Mouse (Mus musculus) left cerebral cortex, postnatal 4 days (tissue): Measurements from ENCODE around the gene Prnp. TPM values are rescaled to one million over a fixed set of nuclear protein-coding genes. Genes with fewer than 3 reads are reported as not detected.

ENCODE experiments used
- DNase-seq: peaks from one replicate; pipeline ENCODE4 v3.0.0-alpha.2; 2022
- intact Hi-C: fragments of 180-260 bp; cut with DNase I; formaldehyde crosslinking; loops from one replicate; pipeline ENCODE4 v1.15.1; 2025
- total RNA-seq, 2 experiments: library from RNA; stranded (reverse); gene quantifications; 2 replicates each; pipeline ENCODE4 v1.2.3; 2021

Prnp gene
- total RNA-seq, 2 experiments from 2014 or later: 227 to 254 TPM

GRCm38 (mm10) chr2:131945765-131946164, 36.0 kb downstream of the Prnp start:
- intact Hi-C loops: loop anchor here (10.0 kb wide), 1 partner anchor 401 kb away; no protein-coding TSS in a partner anchor
- DNase-seq: no peak

DNA sequence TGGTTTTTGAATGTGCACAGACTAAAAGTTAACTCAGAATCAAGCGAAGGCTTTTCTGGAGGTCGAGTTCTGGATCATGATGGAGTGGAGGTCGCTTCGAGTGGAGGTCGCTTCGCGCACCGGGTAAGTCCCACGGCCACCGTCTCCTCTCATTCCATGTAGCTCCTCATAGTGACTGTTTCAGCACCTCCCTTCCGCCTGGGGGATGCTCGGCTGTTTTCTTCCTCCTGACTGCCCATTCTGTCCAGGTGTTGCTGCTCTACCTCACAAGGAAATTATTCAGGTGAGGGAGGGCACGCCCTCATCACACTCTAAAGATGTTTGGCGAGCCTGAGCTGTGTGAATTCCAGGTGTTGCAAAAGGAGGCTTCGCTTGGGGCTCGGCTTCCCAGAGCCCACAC, 36.6 kb downstream of the Prnp start:
- intact Hi-C loops: loop anchor here (10.0 kb wide), 1 partner anchor 402 kb away; no protein-coding TSS in a partner anchor
- DNase-seq: no peak

- DNase-seq: no peak
- intact Hi-C loops: loop anchor here (10.0 kb wide), 1 partner anchor 403 kb away; no protein-coding TSS in a partner anchor
Measured at GRCm38 (mm10) chr2:131948156-131948555, 38.4 kb downstream of the Prnp start.

DNA sequence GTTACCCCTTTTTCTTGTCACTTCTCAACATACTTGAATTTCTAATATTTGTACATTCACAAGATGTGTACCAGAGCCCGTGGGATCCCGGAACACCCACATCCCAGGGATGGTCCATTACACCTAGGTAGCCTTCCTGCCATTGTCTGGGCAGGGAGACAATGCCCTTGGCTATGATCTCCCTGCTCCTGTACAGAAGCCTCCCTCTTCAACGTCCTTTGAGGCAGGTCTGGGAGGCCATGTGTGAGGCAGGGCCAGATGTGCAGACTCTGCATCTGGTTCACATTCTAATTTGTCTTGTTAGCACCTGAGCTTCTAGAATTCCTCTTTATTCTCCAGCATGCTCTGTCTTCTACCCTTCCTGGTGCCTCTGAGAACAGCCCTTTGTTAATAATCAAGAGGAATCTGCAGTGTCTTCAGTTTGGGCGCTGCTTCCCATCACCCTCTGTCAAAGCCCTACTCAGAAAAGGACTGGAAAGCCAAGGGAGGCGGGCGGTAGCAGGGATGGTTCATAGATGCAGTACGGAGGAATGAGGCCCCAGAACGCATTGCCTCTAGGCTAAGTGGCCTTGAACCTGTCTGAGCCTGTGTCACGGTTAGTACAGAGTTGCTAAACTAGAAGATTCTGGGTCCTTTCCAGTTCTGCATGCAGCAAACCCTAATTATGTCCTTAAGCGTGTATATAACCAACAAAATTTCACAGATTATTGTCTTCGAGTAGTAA, 39.4 kb downstream of the Prnp start:
- intact Hi-C loops: loop anchor here (1.0 to 10.0 kb wide), 2 partner anchors 128 to 404 kb away; no protein-coding TSS in a partner anchor
- no peak for DNase-seq

DNA sequence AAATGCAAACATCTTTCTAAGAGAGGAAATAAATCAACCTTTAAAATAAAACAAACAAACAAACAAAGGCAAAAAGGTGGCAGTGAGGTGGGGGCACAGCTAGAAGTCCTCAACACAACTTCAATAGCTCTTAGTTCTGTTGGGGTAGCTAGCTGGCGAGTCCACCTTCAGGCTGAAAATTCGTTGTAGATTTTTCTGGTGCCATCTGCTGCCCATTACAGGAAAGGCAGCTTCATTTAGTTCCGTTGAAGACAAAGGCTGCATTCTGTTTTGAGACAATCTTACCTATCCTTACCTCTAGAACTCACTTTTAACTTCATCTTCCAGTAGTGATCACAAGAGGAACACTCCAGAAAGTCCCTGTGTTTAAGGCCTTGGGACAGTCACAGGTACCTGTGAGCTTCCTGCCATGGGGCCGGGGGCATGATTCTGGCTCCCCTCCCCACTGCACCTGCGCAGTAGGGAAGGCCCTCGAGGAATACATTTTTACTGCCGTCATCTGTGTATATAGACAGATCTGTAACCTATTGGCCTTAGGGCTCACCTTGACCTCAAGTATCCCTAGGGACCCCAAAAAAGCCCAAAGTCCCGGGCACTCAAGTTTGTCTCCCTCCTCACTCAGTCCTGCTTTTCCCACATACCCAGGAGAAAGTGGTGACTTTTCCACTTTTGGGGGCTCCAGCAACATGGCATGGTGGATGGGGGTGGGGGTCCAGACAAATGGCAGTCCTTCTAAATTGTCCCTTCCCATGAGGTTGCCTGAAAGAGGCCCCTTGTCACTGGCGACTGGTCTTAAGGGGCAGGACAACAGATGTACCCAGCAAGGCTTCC, 40.3 kb downstream of the Prnp start:
- peak; percentile 52 for DNase-seq
- intact Hi-C loops: loop anchor here (1.0 to 10.0 kb wide), 2 partner anchors 129 to 405 kb away; no protein-coding TSS in a partner anchor

DNA sequence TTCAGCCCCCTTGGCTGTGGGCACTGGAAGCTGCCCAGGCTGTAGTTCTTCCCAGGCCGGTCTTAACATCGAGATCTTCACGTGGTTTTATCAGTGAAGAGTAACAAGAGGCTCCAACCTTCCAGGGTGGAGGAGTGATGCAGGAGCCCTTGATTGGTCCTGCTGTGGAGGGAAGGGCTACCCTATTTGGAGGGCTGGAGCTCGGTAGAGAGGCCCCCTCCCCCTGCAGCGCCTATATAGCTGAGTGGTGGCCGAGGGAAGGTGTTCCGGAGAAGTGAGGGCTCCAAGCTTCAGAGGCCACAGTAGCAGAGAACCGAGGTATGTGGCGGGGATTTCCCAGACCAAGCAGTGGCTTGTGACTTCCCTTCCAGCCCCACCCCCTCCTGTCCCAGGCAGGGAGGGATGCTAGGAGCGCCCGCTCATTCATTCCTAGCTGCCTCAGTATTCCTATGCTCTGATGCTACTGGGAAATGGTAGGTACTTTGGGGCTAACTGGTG, 40.9 kb downstream of the Prnp start, which contains the start of gene Prnd:
Gene Prnd (plus strand): TSS at position 264 of the 498 bp plus-strand sequence.
- intact Hi-C loops: no loop called here
- no peak for DNase-seq

- intact Hi-C loops: no loop called here
Measured at GRCm38 (mm10) chr2:131952456-131952855, 42.7 kb downstream of the Prnp start.

DNA sequence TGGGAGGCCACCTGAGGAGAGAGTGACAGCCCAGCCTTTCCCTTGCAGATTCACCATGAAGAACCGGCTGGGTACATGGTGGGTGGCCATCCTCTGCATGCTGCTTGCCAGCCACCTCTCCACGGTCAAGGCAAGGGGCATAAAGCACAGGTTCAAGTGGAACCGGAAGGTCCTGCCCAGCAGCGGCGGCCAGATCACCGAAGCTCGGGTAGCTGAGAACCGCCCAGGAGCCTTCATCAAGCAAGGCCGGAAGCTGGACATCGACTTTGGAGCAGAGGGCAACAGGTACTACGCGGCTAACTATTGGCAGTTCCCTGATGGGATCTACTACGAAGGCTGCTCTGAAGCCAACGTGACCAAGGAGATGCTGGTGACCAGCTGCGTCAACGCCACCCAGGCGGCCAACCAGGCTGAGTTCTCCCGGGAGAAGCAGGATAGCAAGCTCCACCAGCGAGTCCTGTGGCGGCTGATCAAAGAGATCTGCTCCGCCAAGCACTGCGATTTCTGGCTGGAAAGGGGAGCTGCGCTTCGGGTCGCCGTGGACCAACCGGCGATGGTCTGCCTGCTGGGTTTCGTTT, 43.3 kb downstream of the Prnp start:
- intact Hi-C loops: no loop called here
- no peak for DNase-seq

More at GRCm38 (mm10) chr2:131952456-131952855, 42.7 kb downstream of the Prnp start:
- no peak for DNase-seq

- DNase-seq: no peak
- intact Hi-C loops: no loop called here
Measured at GRCm38 (mm10) chr2:131953711-131954110, 44.0 kb downstream of the Prnp start.

- DNase-seq: no peak
- intact Hi-C loops: no loop called here
Measured at GRCm38 (mm10) chr2:131954835-131955234, 45.1 kb downstream of the Prnp start.

DNA sequence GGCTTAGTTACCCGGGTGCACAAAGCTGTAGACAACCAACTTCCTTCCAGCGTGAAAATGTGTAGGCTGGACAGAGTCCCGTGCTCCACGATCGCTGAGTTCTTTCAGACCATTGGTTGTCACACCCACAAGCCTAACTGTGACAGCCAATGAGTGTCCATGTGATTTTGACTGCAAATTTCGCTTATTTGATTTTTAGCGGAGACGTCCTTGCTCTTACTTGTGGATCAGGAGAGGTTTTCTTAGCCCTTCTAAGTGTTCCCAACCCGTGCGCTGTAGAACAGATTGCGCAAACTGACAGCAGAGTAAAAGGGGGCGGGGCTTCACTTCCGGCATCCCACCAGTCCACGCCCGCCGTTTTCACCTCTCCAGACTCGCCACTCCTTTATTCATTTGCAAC, 45.5 kb downstream of the Prnp start:
- no peak for DNase-seq
- intact Hi-C loops: no loop called here

- intact Hi-C loops: no loop called here
Measured at GRCm38 (mm10) chr2:131956336-131957256, 46.9 kb downstream of the Prnp start.

GRCm38 (mm10) chr2:131957731-131958222, 48.0 kb downstream of the Prnp start:
- no peak for DNase-seq
- intact Hi-C loops: no loop called here

More at GRCm38 (mm10) chr2:131956336-131957256, 46.9 kb downstream of the Prnp start:
- DNase-seq: no peak

GRCm38 (mm10) chr2:131961671-131962070, 51.9 kb downstream of the Prnp start:
- intact Hi-C loops: no loop called here
- DNase-seq: no peak

GRCm38 (mm10) chr2:131970597-131970996, 60.9 kb downstream of the Prnp start:
- intact Hi-C loops: no loop called here
- no peak for DNase-seq

- DNase-seq: no peak
- intact Hi-C loops: no loop called here
Measured at GRCm38 (mm10) chr2:131971098-131971497, 61.4 kb downstream of the Prnp start.

GRCm38 (mm10) chr2:131976663-131977062, 66.9 kb downstream of the Prnp start:
- intact Hi-C loops: no loop called here
- DNase-seq: no peak

GRCm38 (mm10) chr2:131980866-131981265, 71.1 kb downstream of the Prnp start:
- intact Hi-C loops: loop anchor here (5.0 kb wide), 1 partner anchor 131 kb away; no protein-coding TSS in a partner anchor
- peak; percentile 18 for DNase-seq

DNA sequence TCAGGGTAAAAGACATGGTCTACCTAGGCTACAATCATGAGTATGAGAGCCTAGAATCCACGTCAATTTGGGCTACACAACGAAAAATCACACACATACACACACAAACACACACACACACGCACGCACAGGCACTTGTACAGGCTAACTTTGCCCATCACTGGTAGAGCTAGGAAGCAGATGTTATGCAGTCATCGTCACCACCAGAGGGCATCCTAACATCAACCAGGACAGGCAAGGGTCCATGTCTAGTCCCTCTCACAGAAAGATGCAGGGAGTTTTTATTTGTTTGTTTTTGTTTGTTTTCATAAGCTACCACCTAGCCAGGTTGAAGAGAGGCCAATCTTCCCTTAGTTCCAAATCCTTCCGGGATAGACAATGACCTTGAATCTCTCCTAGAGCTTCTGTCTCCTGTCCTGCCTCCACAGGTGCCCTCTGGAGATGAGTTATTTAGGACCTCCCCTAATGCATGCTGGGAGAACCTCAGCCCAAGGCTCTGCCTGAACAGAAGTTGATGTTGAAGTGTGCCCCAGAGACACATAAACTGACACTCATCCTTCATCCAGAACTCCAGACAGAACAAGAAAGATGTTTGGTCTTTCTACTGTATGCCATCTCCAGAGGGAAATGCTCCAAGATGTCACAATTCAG, 72.9 kb downstream of the Prnp start:
- intact Hi-C loops: loop anchor here (2.0 to 5.0 kb wide), 2 partner anchors 130 to 258 kb away; no protein-coding TSS in a partner anchor
- peak; percentile 59 for DNase-seq
